Mouse (Mus musculus) kidney, embryonic 16.5 days (tissue): ENCODE data around the gene 5730596B20Rik. TPM values are rescaled to one million over a fixed set of nuclear protein-coding genes. Genes with fewer than 3 reads are reported as not detected.
A peak's percentile ranks its signal among the peaks of the same experiment; 100 is the strongest.

Source experiments
- ATAC-seq: fragments of 200-750 bp; cut with Nextera tagmentation; 2 replicates; pipeline ENCODE4 v1.8.0; 2017; ENCODE audit warnings: moderate TSS enrichment; ENCODE audit not compliant: low FRiP score, low TSS enrichment
- H3K27ac ChIP-seq: fragments of 300-500 bp; sonication (generic); 2 replicates; pipeline ENCODE4 v1.5.1; 2014; ENCODE audit warnings: low read length
- H3K27me3 ChIP-seq: fragments of 300-500 bp; sonication (generic); 2 replicates; pipeline ENCODE4 v1.6.1; 2014; ENCODE audit warnings: low read length, control low read depth, mixed read lengths; ENCODE audit not compliant: insufficient read depth
- H3K36me3 ChIP-seq: fragments of 300-500 bp; sonication (generic); 2 replicates; pipeline ENCODE4 v1.6.1; 2014; ENCODE audit warnings: low read length, control low read depth, mixed read lengths; ENCODE audit not compliant: insufficient read depth
- H3K4me1 ChIP-seq: fragments of 300-500 bp; sonication (generic); 2 replicates; pipeline ENCODE4 v1.6.1; 2014; ENCODE audit warnings: low read length, control low read depth, mixed read lengths; ENCODE audit not compliant: insufficient read depth
- H3K4me2 ChIP-seq: fragments of 300-500 bp; sonication (generic); replicated peaks from 2 replicates; pipeline ENCODE4 v1.6.1; 2014; ENCODE audit warnings: low read depth, low read length
- H3K4me3 ChIP-seq: fragments of 300-500 bp; sonication (generic); 2 replicates; pipeline ENCODE4 v1.5.1; 2014; ENCODE audit warnings: mild to moderate bottlenecking, low read length
- H3K9ac ChIP-seq: fragments of 300-500 bp; sonication (generic); replicated peaks from 2 replicates; pipeline ENCODE4 v1.6.1; 2014; ENCODE audit warnings: low read length
- H3K9me3 ChIP-seq: fragments of 300-500 bp; sonication (generic); 2 replicates; pipeline ENCODE4 v1.6.1; 2016; ENCODE audit warnings: low read length, control low read depth
- WGBS: fragments of 180-500 bp; shearing (Covaris S2); extraction: QIAGEN DNeasy Blood & Tissue Kit; methylation state at CpG from one replicate; pipeline ENCODE4 v1.1.7; 2014; 5-methylcytosine and 5-hydroxymethylcytosine counted together
- polyA plus RNA-seq: library from polyadenylated mRNA; unstranded; fragments of >200 nt; fragmentation: Nextera tagmentation; extraction: Ambion mirVana; gene quantifications from 2 replicates; pipeline ENCODE4 v1.2.1, GENCODE M21; 2015

The 5730596B20Rik gene
- polyA plus RNA-seq, 1 experiment from 2014 or later: 1.7 TPM

DNA sequence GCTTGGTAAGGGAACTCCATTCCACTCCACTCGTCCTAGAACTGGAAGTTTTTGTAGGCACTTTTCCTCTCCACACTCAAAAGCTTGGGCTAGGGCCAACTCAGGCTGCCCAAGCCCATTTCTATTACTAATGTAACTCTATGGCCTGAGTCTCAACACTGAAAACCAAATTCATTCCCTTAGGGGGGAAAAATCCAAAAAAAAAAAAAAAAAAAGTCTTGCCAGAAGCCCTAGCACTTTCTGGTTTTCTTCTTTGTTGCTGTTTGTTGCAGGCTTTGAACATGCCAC is 15.3 kb upstream of the 5730596B20Rik start:
- Histone ChIP-seq H3K27ac (no peak overlapping the region), H3K4me1 (peaks cover 85% of the 10 kb centered on the region), H3K4me3 (no peak overlapping the region), H3K36me3 (no peaks in the 10 kb centered on the region), H3K4me2 (no peak overlapping the region), H3K9ac (no peak overlapping the region), H3K27me3 (peaks cover 7% of the 10 kb centered on the region; the same call in 1 of the 2 replicates), H3K9me3 (no peaks in the 10 kb centered on the region)
- ATAC-seq: no peak
- 16% methylated on average over 1 of the region's 1 CpGs for WGBS

DNA sequence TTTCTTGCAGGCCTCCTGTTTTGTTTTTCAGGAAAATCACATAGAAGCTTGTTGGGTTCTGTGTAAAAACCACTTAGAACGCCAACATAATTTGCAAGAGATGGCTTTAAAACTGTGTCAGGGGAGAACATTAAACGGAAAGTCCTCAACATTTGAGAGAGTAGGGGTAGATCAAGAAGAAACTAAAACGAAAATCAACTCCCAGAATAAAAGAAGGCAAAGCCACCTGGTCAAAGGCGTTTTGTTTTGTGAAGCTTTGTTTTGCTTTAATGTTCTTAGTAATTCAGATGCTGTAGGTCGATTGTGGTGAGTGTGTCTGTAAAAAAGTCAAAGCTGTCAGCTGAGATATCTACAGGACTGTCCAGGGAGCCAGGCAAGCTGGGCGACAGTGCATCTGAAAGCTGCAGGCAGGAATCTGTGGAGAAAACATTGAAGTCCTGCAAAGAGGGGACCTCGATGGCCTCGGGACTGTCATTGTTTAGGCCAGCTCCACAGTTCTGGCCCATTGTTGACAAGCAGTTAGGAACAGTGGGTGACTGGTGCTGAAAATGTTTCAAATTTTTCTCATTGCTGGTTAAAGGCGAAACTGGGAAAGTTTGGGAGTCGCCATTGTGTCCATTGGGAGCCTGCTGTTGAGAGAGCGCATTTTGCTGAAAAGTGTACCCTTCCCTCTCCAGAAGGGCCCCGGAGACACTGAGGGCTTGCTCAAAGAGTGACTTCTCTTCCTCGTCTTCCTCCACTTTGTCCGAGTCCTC is 14.5 kb upstream of the 5730596B20Rik start:
- no peak for ATAC-seq
- Histone ChIP-seq H3K27ac (peak overlapping the region; percentile 83), H3K36me3 (no peaks in the 10 kb centered on the region), H3K4me3 (peak overlapping the region; percentile 49), H3K27me3 (no peaks in the 10 kb centered on the region), H3K9me3 (no peaks in the 10 kb centered on the region), H3K4me2 (peak overlapping the region; percentile 70), H3K4me1 (peaks cover 86% of the 10 kb centered on the region), H3K9ac (peak overlapping the region; percentile 75)
- 25% methylated on average over 14 of the region's 14 CpGs for WGBS

DNA sequence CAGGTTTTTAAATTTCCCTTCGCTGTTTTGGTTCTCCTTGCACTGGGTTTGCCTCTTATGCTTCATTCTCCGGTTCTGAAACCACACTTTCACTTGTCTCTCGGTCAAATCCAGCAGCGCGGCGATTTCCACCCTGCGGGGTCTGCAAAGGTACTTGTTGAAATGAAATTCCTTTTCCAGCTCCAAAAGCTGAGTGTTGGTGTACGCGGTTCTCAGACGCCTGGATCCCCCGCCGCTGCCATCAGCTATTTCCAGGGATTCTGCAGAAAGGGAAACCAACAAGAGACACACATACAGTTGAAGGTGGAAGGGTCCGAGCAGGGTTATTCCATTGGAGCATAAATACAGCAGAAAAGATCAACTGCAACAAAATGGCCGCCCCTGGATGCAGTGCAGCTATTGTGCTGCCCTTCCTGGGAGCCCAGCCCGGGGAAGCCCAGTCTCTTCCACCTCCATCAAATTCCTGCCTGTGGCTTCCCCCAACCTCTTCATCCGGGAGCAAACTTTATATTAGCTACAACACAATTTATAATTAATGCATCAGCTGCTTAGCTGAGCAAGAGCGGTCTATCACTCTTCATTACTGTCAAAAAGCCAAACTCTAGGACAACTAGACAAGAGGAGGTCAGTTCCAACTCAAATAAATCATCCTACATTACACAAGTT is 13.8 kb upstream of the 5730596B20Rik start:
- no peaks in the 10 kb centered on the region for H3K9me3 ChIP-seq
- H3K4me1 ChIP-seq: peaks cover 90% of the 10 kb centered on the region
- H3K4me3 ChIP-seq: peak overlapping the region; percentile 49
- no peaks in the 10 kb centered on the region for H3K36me3 ChIP-seq
- peak overlapping the region; percentile 75 for H3K9ac ChIP-seq
- no peak for ATAC-seq
- peak overlapping the region; percentile 70 for H3K4me2 ChIP-seq
- peak overlapping the region; percentile 83 for H3K27ac ChIP-seq
- 11% methylated on average over 17 of the region's 17 CpGs for WGBS
- no peaks in the 10 kb centered on the region for H3K27me3 ChIP-seq

DNA sequence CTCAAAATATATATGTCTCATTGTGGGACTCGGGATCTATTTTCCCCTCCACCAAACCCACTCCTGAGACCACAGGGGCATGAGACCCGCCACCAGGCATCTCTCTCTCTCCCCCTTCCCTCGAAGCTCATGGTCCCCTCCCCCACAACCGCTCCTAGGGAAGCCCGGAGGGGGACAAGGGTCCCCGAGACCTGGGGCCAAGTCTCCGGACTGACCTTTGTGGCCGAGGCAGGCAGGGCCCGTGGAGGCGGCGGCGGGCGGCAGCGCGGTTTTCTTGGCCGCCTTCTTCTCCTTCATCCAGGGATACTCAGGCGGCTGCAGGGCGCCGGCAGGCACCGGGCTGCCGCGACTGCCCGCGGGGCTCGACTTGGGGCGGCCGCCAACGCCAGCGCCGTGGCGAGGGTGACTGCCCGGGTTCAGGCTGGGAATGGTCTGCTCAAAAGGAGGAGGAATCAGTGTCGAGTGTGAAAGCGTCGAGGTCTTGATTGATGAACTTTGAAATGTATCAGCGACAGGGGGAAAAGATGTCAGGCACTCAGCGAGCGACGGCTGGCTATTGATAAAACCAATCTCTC is 13.2 kb upstream of the 5730596B20Rik start:
- WGBS: 1% methylated on average over 39 of the region's 39 CpGs
- Histone ChIP-seq H3K36me3 (no peaks in the 10 kb centered on the region), H3K4me3 (peak overlapping the region; percentile 49), H3K27ac (peak overlapping the region; percentile 83), H3K4me2 (peak overlapping the region; percentile 70), H3K27me3 (no peaks in the 10 kb centered on the region), H3K9ac (peak overlapping the region; percentile 75), H3K9me3 (no peaks in the 10 kb centered on the region), H3K4me1 (peaks cover 95% of the 10 kb centered on the region)
- peak; percentile 2; the same call in 1 of the 2 replicates for ATAC-seq

DNA sequence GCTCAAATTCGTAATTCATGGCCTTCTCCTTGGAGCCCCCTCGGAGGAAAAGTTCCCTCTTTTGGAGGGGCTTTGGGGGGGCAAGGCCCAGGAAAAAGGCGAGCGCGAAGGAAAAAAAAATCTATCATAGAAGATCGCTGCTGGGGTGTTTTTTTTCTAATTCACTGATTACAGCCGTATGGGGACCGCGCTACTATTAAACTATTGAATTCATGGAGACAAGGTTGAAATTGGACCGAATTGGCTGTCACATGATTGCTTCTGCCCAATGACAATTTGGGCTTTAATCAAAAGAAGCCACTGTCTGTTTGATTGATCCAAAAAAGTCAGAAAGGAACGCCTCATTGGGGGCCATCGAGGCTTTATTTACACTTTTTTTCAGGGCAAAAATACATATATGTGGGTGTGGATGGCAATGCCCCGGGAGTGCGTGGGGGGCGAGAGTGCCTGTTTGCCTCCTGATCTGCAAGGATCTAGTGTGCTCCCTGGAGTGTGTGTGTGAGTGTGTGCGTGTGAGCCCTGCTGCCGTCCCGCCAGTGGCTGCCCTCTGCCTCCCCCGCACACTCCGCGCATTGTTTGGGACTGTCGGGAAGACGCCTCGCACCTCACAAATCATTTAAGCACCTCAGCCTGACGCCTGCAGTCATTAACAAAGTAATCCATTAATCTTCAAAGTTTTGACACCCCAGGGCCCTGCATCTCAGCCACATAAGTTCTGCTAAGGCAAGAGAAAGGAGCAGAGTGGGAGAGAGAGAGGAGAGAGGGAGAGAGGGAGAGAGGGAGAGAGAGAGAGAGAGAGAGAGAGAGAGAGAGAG is 12.5 kb upstream of the 5730596B20Rik start, which contains the start of gene Hoxa2:
TSS of gene Hoxa2 (minus strand) at position 206 of the 815 bp plus-strand sequence.
- WGBS: 1% methylated on average over 25 of the region's 25 CpGs
- ATAC-seq: no peak

DNA sequence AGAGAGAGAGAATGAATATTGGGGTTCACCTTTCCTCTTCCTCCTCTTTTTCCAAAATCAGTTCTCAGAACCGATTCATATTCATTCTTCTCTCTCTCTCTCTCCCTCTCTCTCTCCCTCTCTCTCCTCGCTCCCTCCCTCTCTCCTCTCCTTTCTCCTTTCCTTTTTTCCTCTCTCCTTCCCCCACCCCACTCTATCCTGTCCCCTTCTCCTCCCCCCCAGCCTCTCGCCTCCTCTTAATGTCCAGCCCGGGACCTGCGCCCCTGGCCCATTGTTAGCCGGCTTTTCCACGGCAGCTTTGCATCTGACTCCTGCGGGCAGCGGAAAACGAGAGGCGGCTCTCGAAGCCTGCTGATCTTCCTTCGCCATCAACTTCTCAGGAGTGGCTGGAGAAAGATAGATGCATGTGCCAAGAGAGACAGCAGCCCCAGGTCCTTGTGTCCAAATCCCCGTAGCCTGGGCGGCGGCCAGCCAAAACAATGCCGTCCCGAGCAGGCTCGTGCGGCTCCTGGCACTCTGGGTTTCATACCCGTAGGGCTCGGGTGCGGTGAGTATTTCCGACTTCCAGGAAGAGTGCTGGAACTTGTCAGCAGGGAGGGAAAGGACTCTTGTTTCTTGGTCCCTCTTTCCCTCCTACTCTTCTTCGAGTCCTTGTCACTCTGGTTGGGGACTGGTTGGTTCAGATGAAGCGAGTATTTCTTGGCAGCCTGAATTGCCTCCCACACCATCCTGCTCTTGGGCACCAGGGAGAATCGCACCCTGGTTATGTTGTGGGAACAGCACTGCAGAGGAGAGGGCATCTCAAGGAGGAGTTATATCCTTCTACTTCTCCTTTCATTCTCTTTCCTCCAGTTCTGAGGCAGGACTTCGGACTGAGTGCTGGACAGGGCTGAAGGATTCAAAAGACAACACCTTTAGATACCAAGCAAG is 11.6 kb upstream of the 5730596B20Rik start:
- peak overlapping the region; percentile 83 for H3K27ac ChIP-seq
- no peaks in the 10 kb centered on the region for H3K27me3 ChIP-seq
- no peaks in the 10 kb centered on the region for H3K9me3 ChIP-seq
- H3K4me1 ChIP-seq: peaks cover 95% of the 10 kb centered on the region
- peak overlapping the region; percentile 70 for H3K4me2 ChIP-seq
- H3K9ac ChIP-seq: peak overlapping the region; percentile 57
- WGBS: 6% methylated on average over 28 of the region's 28 CpGs
- H3K36me3 ChIP-seq: peaks cover 7% of the 10 kb centered on the region; the same call in 1 of the 2 replicates
- H3K4me3 ChIP-seq: peak overlapping the region; percentile 49
- no peak for ATAC-seq

More for the DNA sequence above, 12.5 kb upstream of the 5730596B20Rik start, which contains the start of gene Hoxa2:
- no peaks in the 10 kb centered on the region for H3K27me3 ChIP-seq
- H3K4me2 ChIP-seq: peak within 1 kb of the TSS; percentile 70
- peak within 1 kb of the TSS; percentile 83 for H3K27ac ChIP-seq
- peak within 1 kb of the TSS; percentile 75 for H3K9ac ChIP-seq
- peaks cover 2% of the 10 kb centered on the region; the same call in 1 of the 2 replicates for H3K36me3 ChIP-seq
- peak within 1 kb of the TSS; percentile 49 for H3K4me3 ChIP-seq
- H3K4me1 ChIP-seq: peaks cover 95% of the 10 kb centered on the region
- no peaks in the 10 kb centered on the region for H3K9me3 ChIP-seq

DNA sequence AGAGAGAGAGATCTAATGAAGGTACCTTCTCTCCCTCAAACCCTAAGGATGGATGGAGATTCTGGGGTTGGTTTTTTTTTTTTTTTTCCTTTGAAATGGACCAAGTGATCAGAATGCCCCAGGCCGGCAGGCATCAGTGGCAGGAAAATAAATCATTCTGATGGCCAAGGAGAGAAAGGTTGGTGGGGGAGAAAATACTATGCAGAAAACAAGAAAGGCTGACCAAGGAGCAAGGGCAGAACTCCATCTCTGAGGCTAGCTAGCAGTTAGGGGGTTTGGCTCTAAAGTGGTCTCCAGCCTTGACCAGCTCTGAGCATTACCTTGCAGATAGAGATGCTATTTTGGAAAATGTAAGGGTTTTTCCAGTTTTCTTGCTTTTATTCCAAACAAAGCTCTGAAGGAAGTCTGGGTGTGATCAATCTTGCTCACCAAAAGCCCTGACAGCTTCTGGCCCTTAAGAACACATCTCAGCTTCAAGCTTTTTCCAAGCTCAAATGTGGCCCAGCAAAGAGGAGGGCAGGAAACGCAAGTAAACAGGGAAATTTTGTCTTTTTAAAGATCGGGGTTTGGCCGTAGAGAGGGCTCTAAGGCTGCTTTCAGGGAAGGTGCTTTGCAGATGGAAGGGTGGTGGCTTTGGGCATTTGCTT is 10.7 kb upstream of the 5730596B20Rik start:
- Histone ChIP-seq H3K27ac (peak overlapping the region; percentile 82), H3K9ac (peak overlapping the region; percentile 54), H3K27me3 (no peaks in the 10 kb centered on the region), H3K36me3 (peaks cover 7% of the 10 kb centered on the region; the same call in 1 of the 2 replicates), H3K9me3 (no peaks in the 10 kb centered on the region), H3K4me1 (peaks cover 96% of the 10 kb centered on the region), H3K4me2 (peak overlapping the region; percentile 70), H3K4me3 (no peak overlapping the region)
- no peak for ATAC-seq
- 23% methylated on average over 4 of the region's 4 CpGs for WGBS

DNA sequence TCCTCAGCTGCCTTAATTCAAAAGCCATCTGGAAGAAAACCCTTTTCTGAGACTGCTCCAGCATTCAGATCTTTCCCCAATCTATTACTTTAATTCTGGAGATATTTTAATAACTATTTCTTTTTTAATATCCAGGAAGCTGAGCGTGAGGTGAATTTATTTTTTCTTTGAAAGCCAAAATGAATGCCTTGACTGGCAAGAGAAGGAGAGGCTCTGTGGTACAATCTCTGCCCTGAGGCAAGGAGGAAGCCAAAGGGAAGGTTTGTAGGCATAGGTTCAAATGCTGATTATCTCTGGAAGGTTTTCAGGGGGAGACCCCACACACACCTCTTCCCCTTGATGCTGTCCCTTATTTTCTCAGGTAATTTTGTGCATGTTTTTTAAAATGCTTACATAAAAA is 10.1 kb upstream of the 5730596B20Rik start:
- peaks cover 7% of the 10 kb centered on the region; the same call in 1 of the 2 replicates for H3K36me3 ChIP-seq
- peak overlapping the region; percentile 70 for H3K4me2 ChIP-seq
- no peaks in the 10 kb centered on the region for H3K9me3 ChIP-seq
- no peak overlapping the region for H3K4me3 ChIP-seq
- peaks cover 96% of the 10 kb centered on the region for H3K4me1 ChIP-seq
- no peaks in the 10 kb centered on the region for H3K27me3 ChIP-seq
- H3K9ac ChIP-seq: peak overlapping the region; percentile 63
- peak overlapping the region; percentile 82 for H3K27ac ChIP-seq
- no peak for ATAC-seq
- WGBS: 68% methylated on average over 1 of the region's 1 CpGs
